Mouse (Mus musculus): ENCODE data around the gene Tex44.
A peak's percentile ranks its signal among the peaks of the same experiment; 100 is the strongest.
"Not testable (repeated sequence)": the region's sequence is repeated elsewhere in the genome, so short reads cannot be mapped to it uniquely, and the experiment has no call there.

The Tex44 gene

DNA sequence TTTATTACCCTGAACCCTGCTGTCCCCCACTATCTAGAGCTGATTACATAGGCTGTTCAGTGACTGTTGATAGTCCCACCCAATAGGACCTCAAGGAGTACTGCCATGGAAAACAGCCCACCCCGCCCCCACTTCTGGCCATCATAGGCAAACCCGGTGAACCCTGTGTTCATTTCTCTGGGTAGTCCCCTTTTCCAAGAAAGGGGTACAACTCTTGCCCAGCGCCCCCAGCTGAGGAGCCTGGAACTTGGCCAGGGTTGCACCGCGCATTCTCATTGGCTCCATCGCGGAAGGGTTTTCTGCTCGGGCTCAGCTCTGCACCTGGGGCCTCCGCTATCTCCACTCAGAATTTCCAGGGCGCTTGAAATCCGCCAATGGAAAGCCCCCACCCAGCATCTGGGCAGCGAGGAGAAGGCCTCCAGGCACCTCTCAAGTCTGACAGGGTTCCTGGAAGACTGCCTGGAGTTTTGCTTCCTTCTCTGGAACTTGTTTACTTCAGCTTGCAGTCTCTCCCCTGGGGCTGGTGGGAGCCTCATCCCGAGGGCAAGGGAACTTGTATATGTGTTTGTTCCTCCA is 21.6 kb downstream of the Tex44 start:
- no peak for DNase-seq (ENCODE audit: low spot score in 2 of 2)

DNA sequence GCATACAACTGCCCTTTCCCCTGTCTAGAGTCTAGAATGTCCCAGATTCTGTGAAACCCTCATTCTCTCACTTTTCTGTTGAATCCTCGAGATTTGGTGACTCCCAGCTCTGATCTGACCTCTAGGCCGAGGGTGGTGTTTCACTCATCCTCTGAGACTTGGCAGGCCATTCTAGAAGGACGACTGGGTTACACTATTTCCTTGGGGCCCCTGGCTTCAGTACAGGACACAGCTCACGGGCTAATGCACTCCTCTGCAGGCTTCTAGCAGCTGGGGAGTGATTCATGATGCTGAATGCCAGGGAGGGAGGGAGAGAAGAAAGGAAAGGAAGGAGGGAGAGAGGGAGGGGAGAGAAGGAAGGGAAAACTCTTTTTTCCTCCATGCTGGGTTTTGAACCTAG is 22.1 kb downstream of the Tex44 start:
- no peak for DNase-seq (ENCODE audit: low spot score in 2 of 2)

DNA sequence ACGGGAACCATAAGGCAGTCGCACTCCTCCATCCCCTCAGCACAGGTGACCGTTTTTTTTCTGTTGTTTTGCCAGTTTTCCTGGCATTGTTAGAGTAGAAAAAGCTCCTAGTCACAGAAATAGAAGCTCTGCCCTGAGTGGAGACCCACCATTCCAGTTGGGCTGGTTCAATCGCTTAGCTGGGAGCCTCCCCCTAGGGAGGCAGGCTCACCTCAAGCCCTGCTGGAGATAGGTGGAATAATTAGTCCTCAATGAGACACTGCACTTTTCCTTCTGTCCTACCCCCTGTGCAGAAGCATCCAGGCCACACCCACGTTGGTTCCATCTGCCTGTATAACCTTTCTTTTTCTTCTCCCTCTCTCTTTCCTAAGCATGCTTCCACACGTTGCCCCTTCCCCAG is 23.8 kb downstream of the Tex44 start:
- no peak for DNase-seq (ENCODE audit: low spot score in 2 of 2)

DNA sequence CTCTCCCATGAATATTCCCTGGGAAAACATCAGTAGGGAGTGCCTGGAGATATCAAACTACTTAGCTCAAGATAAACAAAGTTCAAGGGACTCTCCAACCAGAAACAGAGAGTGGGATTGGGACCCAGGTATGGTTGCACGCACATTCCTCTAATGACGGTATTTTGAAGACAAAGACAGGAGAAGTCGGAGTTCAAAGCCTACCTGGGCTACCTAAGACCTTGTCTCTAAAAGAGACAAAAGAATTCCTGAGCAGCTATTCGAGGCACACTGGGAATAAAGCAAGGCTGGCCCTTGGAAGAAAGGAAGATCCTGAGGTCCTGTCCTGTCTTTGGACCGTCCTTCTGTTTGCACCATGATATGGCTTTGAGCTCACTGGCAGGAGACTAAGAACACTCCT is 26.6 kb downstream of the Tex44 start:
- no peak for DNase-seq (ENCODE audit: low spot score in 2 of 2)

DNA sequence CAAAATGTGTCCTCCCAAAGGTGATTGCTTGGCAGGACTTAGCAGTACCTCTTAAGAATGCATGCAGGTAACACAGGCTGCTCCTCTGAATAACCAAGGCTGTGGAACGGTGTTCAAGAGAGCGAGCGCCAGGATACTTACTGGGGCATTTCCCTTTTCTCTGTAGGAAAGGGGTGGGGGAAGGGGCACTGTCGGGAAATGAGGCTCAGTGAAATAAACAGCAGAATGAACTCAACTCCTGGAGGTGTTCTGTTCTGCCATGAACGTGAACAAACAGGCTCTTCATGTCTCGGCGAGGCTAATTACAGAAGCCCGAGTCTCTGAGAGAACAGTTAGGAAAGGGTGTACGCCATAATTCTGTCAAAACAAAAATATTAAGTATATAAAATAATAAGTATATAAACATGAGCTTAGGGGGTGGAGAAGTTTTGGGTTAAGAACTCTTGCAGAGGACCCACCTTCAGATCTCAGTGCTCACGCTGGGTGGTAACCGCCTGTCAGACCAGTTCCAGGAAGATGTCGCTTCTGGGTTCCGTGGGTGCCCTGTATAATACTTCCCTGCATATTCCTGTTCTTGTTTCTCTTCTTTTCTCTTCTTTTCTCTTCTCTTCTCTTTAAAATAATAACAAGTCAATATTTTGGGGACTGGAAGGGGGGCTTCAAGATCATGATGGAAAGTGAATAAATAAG is 30.9 kb downstream of the Tex44 start:
- no peak for DNase-seq (ENCODE audit: low spot score in 2 of 2)

DNA sequence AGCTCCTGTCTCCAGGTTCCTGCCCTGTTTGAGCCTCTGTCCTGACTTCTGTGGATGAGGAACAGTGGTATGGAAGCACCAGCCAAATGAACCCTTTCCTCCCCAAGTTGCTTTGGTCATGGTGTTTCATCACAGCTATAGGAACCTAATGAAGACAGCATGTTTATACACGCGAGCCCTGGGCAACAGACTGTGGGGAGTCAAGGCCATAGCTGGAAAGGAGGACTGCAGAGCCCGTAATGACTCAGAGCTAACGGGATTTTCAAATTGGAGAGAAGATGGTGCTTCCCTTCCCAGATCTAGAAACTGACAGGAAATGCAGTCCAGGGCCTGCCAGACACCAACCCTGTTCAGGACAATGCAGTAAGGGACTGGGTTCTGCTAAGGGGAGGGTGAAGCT is 33.2 kb downstream of the Tex44 start:
- DNase-seq (ENCODE audit: low spot score in 2 of 2): no peak

DNA sequence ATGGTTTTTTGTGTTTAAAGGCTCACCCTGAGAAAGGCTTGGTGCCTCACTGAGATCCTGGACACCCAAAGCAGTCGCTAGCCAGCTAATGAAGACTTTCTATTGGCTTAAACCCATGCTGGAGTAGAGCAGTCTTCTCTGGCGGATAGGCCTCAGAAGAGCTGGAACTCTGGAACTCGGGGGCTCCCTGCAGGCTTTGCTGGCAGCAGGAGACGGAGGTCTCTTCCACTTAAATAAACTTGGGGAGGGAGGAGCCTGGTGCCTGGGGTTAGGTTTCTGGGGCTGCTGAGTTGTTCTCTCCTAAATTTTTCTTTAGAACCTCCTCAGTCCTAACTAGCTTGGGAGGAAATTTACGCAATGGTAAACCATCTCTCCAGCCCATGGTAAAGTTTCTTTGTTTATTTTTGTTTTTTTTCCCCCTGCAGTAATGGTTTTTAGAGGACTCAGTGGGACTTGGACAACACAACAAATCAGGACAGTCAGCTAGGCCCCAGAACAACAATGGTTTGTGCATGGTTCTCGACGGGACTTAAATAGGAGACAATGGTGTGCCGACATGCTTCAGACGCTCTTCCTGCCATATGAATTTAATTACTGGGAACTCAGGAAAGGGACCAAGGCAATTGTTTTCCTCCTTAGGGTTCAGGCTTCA is 38.2 kb downstream of the Tex44 start:
- DNase-seq (ENCODE audit: low spot score in 2 of 2): no peak

DNA sequence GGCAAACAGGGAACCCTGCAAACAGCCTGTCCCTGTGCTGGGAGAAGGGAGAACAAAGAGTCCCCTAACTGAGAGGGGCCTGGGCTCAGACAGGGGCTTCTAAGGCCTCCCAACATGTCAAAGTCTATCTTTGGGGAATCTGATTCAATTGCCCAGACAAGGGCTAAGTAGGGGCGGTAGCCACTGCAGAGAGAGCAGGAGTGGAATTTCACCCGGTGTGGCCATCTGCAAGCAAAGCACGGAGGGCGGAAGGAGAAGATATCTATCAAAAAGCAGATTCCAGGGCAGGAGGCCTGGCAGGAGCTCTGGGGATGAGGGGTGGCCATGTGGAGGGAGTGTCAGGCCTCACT is 38.7 kb downstream of the Tex44 start:
- DNase-seq (ENCODE audit: low spot score in 2 of 2): no peak

DNA sequence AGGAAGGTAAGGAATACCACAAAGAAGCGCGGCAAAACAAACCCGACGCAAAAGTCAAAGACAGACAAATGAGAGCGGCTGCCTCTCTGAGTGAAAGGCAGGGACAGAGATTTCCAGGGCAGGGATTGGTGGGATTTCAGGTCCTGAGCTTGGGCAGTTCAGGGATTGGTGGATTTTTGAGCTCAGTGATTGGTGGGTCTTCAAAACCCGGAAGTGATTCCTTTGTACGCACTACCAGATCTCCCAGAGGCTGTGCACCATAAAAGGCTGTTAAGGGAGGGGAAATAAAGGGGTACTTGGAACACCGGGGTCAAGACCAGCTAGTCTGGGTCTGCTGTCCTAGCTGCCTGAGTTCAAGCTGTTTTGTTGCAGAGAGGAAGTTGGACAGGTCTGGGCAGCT is 41.3 kb downstream of the Tex44 start:
- DNase-seq (ENCODE audit: low spot score in 2 of 2): no peak

DNA sequence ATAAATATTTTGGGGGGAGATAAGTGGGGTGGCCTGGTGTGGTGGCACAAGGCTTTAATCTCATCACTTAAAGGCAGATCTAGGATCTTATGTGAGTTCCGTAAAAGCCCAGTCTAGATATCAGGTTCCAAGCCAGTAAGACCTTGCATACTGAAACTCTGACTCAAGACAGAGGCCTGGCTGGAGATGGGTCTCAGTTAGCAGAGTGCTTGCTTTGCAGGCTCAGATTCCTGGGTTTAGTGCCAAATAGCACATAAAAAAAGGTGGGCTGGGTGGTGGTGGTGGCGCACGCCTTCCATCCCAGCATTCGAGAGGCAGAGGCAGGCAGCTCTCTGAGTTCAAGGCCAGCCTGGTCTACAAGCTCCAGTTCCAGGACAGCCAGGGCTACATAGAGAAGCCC is 43.7 kb downstream of the Tex44 start:
- DNase-seq (ENCODE audit: low spot score in 2 of 2): no peak

DNA sequence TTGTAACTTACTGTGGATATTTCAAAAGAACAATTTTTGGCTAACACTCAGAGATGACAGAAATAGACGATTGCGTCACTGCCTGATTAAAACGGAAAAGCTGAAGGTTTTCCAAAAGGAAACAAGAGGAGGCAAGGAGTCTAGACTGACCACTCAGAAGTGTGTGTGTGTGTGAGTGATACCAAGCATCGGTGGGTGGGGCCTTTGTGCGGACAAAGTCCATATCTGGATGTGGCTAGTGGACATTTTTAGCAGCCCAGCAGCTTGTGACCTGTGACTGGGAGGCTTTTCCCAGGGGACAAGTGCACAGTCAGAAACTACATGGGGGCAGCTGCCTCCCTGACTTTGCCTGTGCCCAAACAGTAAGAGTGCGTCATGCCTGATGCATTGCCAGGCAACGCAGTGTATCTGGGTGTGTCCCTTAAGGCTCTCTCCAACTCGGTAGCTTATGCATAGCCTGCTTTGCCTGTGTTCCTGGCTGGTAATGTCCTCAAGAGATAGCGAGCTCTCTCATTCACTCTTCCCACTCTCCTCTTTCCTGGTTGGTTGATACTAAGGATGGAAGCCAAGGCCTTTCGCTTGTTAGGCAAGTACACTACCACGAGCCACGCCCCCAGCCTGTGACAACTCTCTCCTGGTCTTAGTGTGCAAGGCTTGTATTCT is 44.5 kb downstream of the Tex44 start:
- DNase-seq (ENCODE audit: low spot score in 2 of 2): peak; percentile 61 to 67

DNA sequence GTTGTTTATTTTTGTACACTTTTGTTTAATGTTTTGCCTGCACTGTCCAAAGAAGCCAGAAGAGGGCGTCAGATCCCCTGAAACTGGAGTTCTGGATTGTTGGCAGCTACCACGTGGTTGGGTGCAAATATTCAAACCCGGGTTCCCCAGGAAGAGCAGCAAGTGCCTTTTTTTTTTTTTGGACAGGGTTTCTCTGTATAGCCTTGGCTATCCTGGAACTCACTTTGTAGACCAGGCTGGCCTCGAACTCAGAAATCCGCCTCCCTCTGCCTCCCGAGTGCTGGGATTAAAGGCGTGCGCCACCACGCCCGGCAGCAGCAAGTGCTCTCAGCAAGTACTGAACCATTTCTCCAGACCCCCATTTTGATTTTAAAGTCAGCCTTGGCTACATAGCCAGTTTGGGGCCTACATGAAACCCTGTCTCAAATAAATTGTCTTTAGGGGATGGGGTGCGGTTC is 45.4 kb downstream of the Tex44 start:
- DNase-seq (ENCODE audit: low spot score in 2 of 2): not testable (repeated sequence)

DNA sequence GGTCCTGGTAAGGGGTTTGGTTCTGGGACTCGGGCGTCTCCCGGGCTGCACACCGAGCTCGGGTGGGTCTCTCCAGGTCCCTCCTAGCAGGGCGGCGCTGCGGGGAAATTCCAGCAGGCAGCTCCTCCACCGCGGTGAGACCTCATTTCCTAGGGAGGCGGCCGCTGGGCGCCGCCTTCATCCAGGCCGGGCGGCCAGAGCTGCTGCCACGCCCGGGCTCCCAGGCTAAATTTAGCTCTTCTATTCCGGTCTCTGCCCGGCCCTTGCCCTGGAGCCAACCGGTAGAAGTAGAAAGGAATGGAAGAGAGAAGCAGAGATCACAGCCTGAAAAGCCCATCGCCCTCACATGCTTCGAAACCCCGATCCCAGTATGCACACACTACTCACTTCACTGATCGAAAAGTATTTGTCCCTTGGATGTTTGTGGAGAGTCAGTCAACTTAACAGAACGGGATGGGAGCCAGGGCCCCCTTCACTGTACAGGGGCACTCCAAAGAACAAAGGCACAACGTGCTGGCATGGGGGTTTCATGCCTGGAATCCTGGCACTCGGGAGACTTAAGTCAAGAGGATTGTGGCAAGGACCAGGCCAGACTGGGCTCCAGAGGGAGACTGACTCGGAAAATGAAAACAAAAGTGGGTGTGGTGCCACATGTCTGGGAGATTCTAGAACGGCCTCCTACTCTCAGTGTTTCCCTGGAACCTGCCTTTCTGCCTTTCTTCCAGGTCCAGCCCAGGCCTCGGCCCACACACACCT is 46.2 kb downstream of the Tex44 start:
- DNase-seq (ENCODE audit: low spot score in 2 of 2): peak in 1 of 2 experiments; percentile 18

DNA sequence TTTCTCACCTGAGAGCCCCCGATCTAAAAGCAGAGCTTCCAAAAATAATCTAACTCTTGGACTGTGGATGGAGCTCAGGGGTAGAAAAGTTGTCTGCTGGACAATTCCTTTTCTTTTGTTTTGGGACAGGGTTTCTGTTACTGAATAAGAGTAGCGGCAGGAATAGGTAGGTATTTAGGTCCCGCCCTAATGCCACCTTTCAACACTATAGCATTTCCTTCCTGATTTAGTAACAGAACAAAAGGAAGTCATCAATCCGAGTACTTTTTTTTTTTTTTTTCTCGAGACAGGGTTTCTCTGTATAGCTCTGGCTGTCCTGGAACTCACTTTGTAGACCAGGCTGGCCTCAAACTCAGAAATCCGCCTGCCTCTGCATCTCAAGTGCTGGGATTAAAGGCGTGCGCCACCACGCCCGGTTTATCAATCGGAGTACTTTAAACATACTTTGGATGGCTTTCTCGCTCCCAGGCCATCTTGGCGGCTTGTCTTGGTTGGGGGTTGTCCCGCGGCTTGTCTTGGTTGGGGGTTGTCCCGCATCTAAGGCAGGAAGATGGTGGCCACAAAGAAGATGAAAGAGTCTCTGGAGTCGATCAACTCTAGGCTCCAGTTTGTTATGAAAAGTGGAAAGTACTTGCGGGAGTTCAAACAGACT is 47.1 kb downstream of the Tex44 start:
- DNase-seq (ENCODE audit: low spot score in 2 of 2): no peak
